Mouse (Mus musculus): Measurements from ENCODE around the gene Gm17662. TPM values are rescaled to one million over a fixed set of nuclear protein-coding genes. Genes with fewer than 3 reads are reported as not detected.

Gm17662 gene
- total RNA-seq, 2 experiments from 2014 or later = not detected

DNA sequence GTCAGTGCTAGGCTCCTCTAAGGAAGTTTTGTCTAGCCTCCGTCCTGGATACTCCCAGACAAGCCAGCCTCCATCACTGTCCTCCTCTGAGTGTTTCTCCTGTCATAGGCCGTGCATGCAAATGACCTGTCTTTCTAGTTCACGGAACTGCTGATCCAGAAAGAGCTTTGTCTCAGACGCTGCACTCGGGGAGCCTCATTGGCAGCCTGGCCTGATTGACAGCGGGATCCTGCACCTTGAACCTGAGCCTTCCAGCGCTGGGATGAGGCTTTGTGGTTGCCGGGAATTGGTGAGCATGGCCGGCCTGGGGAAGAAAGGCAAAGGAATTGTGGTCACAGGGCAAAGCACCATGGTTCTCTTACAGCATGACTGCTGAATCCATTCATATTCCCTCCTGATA lies 30.4 kb downstream of the Gm17662 start:
- intact Hi-C loops (cut with DNase I) = no loop called here
- no peak for DNase-seq

DNA sequence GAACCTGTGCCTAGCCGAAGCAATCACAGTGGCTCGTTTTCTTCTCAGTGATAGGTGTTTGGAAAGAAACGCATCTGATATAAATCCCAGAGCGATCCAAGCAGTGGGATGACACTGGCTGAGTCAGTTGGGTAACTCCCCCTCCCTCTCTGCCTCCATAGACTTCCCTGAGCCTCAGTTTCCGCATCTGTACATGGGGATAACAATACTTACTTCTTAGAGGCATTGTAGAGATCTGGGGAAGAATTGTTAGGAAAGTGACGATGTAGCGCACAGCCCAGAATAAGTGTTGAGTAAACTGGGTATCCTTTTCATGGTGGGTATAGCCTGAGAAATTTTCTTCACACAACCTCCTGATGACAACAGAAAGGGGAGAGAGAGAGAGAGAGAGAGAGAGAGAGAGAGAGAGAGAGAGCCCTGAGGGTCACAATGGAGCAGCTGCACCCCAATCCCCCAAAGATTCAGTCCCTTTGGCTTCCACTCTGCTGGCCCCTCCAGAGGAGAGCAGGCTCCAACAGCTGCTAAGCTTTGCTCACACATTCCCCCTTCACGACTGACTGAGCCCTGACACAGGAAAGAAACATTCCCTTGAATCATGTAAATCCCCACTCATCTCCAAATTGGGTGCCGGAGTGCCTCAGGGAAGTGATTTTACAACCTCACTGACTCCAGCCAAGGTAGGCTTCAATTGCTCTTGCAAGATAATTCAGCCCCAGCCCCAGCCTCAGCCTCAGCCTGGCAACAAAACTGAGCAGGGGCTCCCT lies 31.6 kb downstream of the Gm17662 start:
- intact Hi-C loops (cut with DNase I) = no loop called here

DNA sequence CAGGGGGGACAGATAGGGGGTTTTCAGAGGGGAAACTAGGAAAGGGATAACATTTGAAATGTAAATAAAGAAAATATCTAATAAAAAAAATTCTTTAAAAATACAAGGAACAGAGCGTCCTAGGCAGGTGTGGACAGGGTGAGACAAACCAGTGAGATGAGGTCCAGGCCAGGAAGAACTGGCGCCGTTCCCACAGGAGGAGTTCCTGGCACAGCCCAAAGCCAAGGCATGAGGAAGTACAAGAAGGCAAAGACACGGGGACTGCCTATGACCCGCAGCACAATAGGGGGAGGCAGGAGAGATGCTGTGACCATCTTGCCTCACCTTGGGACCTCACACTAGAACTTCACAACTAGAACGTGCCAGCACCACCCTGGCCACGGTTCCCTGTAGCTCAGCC lies 34.6 kb downstream of the Gm17662 start:
- intact Hi-C loops (cut with DNase I) = loop anchor here (5.0 kb wide), 1 partner anchor 684 kb away; no protein-coding TSS in a partner anchor
- peak; percentile 9 to 27 for DNase-seq

More for the DNA sequence above, 31.6 kb downstream of the Gm17662 start:
- no peak for DNase-seq

DNA sequence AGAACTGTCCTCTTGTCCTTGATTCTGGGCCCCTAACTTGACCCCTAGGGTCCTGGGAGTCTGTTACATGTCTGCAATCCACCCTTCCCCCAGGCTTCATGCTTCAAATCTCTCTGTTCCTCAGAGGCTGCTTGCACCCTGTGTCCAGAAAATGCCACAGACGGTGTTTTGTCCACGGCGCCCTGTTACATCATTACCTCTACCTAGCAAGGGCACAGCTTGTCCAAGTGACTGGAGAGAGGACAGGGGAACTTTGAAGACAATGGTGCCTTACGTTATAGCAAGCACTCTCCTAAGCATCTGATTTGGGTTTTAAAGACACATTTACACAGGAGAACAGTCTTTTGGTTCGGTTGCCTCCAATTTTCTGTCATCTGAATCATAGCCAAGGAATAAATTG lies 36.5 kb downstream of the Gm17662 start:
- intact Hi-C loops (cut with DNase I) = loop anchor here (5.0 kb wide), 1 partner anchor 686 kb away; no protein-coding TSS in a partner anchor
- DNase-seq = no peak

DNA sequence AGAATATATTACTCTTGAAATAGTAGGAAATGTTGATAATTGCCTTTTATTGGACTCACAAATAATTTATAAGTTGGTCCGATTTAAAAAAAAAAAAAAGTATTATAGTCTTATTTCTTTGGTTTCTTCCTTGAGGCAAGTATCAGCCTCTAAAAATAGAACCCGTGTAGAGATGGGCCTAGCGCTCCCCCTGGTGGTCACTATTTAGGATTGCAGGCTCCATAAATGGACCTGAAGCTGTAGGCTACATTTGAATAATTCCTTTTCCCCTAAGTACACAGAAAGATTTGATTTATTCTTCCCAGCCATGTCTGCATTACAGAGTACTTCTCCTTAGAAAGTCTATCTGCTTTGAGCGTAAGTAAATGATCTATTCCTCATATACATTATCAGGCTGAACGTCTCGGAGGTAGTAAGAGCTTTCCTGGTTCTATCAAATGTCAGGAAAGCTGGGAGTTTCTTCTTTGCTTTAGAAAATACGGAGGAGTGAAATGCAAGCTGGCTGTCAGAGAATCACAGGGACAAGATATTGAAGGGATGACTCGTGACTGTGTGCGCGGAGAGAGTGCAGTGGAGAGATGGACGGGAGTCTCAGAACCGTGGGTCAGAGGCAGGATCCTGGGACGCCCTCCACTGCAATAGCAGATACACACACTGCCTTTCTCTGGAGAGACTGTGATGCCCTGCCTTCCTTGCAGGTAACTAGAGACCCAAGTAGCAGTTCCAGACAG lies 37.0 kb downstream of the Gm17662 start:
- DNase-seq = peak; percentile 22 to 50
- intact Hi-C loops (cut with DNase I) = loop anchor here (2.0 to 5.0 kb wide), 3 partner anchors 229 to 687 kb away; no protein-coding TSS in a partner anchor

DNA sequence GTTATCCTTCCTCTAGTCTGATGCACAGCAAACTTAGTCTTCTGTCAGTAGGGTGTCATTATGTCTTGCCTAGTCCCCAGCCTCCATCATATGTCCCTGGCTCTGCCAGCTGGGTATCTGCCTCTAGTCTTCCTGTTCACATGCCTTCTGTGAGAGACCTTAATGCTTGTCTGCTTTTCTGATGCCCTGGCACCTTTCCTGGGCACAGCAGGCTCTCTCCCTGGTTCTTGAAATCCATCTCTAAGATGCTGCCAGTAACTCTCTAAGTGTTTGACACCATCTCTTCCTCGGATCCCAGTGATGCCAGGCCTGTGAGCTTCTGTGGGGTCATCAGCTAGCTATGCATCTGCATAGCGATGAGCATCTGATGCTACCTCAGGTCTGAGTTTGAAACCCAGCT lies 45.7 kb downstream of the Gm17662 start:
- intact Hi-C loops (cut with DNase I) = no loop called here
- no peak for DNase-seq

DNA sequence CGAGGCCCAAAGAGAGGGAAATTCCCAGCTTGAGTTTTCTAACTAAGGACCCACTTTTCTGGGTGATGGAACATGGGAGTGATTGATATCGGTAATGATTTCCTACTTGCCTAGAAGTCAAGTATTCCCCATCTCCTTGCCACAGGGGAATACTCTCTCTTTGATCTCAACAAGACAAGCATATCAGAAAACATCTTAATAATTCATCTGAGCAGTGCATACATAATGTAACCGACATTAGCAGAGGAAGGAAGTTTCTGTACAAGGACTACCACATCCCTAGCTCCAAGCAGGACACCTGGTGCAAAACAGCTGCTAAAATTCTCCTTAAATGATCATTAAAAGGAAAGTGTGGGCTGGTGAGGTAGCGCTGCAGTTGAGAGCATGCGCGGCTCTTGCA lies 47.9 kb downstream of the Gm17662 start:
- no peak for DNase-seq
- intact Hi-C loops (cut with DNase I) = no loop called here

Other genes starting within 250 kb of the Gm17662 start
- gene C8b, start 91.0 kb upstream of the Gm17662 start, total RNA-seq (2021) = not detected
- not detected for gene C8a, start 19.1 kb downstream of the Gm17662 start, total RNA-seq (2021)
- gene Fyb2, start 56.1 kb downstream of the Gm17662 start, total RNA-seq (2021) = not detected